Mouse (Mus musculus) thymus, adult 2 months (tissue): Measurements from ENCODE around the gene Adora2a.

Experiments
- CTCF ChIP-seq: fragments of 200-500 bp; IDR thresholded peaks from 2 replicates; pipeline ENCODE4 v1.5.1; 2012; ENCODE audit warnings: mild to moderate bottlenecking, control low read depth, low read length, moderate library complexity, borderline replicate concordance; ENCODE audit not compliant: control insufficient read depth, poor library complexity, insufficient read depth; ENCODE audit errors: extremely low read depth
- POLR2A ChIP-seq: fragments of 200-500 bp; IDR thresholded peaks from 2 replicates; pipeline ENCODE4 v1.6.1; 2012; ENCODE audit warnings: mild to moderate bottlenecking, low read length, control low read depth, moderate library complexity; ENCODE audit not compliant: control insufficient read depth, poor library complexity, insufficient read depth; ENCODE audit errors: extremely low read depth

DNA sequence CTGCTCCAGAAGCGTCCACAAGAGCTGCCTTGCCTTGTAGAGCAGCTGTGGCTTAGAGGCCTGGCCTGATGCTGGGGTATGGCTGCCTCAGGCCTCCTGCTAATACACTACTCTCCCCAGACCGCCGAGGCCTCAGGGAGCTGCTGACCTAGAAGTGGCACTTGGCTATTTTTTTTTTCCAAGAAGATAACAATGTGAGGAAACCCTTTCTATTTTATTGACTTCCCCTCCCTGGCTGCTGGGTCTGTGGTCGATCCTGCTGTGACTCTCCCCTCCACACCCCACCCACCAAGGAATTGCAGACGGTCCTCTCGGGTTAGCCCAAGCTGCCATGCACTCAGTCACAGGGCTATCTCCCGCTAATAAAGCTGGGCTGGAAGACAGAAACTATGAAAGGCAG lies 17.5 kb downstream of the Adora2a start:
- no peak for TF ChIP-seq CTCF
- no peak for TF ChIP-seq POLR2A
